In the genomic region with DNA sequence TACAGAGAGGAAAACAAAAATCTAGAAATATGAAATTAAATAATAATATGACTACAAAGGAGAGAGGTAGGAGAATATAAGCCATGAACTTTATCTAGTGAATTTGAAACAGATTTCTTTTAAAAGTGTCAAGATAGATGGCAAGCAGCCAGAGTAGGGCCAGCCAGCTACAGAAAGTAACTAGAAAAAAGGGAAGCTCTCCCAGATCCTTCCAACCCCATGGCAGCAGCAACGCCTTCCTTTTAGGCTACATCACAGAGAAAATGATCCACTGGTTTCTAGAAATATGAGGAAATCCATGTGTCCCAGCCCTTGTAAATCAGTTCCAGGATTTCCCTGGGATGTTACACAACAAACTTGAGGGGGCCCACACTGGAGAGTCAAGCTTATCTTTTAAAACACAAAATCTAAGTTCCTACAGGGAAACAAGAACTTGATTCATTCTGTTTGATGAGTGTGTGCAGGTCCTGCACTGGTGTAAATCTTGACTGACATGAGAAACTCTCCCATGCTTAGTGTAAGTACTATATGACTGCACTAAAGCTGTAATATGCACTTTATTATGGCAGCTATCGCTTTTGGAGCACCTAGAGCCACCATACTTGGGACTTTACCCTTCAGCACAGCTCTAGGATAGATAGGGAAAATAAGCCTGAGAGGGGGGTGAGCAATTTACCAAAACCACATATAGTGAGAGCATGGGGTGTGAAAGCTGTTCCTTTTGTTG, we compare ENCODE assay signal across 8 mouse cellular contexts. TPM values are rescaled to one million over a fixed set of nuclear protein-coding genes. Genes with fewer than 3 reads are reported as not detected.
DNase-seq lines count a peak whose midpoint lies in the region; ATAC-seq and TF ChIP-seq lines count a peak whose summit lies in the region.
"Had no signal": no experiment of that assay in that cellular context is flagged by ENCODE, and none has a peak within 500 bp of the region (broad histone marks: within the 10 kb centered on the region; RNA-seq: fewer than 3 reads in every experiment).

No protein-coding gene starts in this region.

- ATAC-seq in heart, embryonic 16.5 days (replicated peaks; ENCODE audit: extremely low read depth, insufficient read depth, low FRiP score), result no peak
- no peak for ATAC-seq in limb, embryonic 12.5 days (ENCODE audit: insufficient number of reproducible peaks, insufficient read depth, low FRiP score, low TSS enrichment, low read depth)

- DNase-seq in MEL (ENCODE audit: low read depth, low spot score) (peak; percentile 56), NIH3T3 (ENCODE audit: low read depth) (peak; percentile 46)
- DNase-seq in ovary, postnatal 10 days (ENCODE audit: low spot score), result no peak
- DNase-seq in thymus, postnatal 36 days, result no peak
- no peak for DNase-seq in cerebellum, adult 9-10 months

- no peak for TF ChIP-seq RAD21 in MEL (IDR thresholded peaks at IDR 0.05; ENCODE audit: low read depth, low read length)

- H3K4me1 ChIP-seq in MEL (ENCODE audit: control insufficient read depth in 1 of 2, insufficient read depth in 2 of 2, low read length in 2 of 2), result no peaks in the 10 kb centered on the region
- H3K4me1 ChIP-seq in heart, embryonic 16.5 days (ENCODE audit: control insufficient read depth, insufficient read depth, low read length), result peaks cover 13% of the 10 kb centered on the region
- H3K4me1 ChIP-seq in limb, embryonic 12.5 days (replicated peaks), result peaks cover 15% of the 10 kb centered on the region

- no peaks in the 10 kb centered on the region for H3K79me2 ChIP-seq in MEL (ENCODE audit: control insufficient read depth, insufficient read depth, low read length, poor library complexity)

- TF ChIP-seq EP300 in MEL (IDR thresholded peaks at IDR 0.05; ENCODE audit: low read depth in 1 of 2, low read length in 2 of 2), result no peak

- H3K27ac ChIP-seq in MEL (ENCODE audit: control insufficient read depth, low read depth, low read length), result no peak overlapping the region
- H3K27ac ChIP-seq in heart, embryonic 16.5 days (ENCODE audit: low read length), result 0 out of 2 replicates have a peak overlapping the region, but pooled peaks have one; percentile 23
- no peak overlapping the region for H3K27ac ChIP-seq in limb, embryonic 12.5 days

- 76% methylated on average over 2 of the region's 2 CpGs for WGBS in heart, embryonic 16.5 days
- WGBS in limb, embryonic 12.5 days, result 84% methylated on average over 2 of the region's 2 CpGs

- peak overlapping the region; percentile 34; the same call in 1 of the 2 replicates for H3K4me2 ChIP-seq in heart, embryonic 16.5 days (ENCODE audit: low read depth, low read length)
- peak overlapping the region; percentile 56 for H3K4me2 ChIP-seq in limb, embryonic 12.5 days

- H3K9me3 ChIP-seq in MEL (replicated peaks; ENCODE audit: insufficient read depth, low read length), result no peaks in the 10 kb centered on the region
- no peaks in the 10 kb centered on the region for H3K9me3 ChIP-seq in heart, embryonic 16.5 days (replicated peaks; ENCODE audit: control insufficient read depth, low read length)
- no peaks in the 10 kb centered on the region for H3K9me3 ChIP-seq in limb, embryonic 12.5 days

- no peak for TF ChIP-seq CTCF in MEL (IDR thresholded peaks at IDR 0.05 in 2 of 3, conservative IDR thresholded peaks at IDR 0.05 in 1 of 3; ENCODE audit: control insufficient read depth in 1 of 3, insufficient read depth in 1 of 3, low read depth in 2 of 3, low read length in 3 of 3, poor library complexity in 1 of 3, severe bottlenecking in 1 of 3)

- TF ChIP-seq POLR2A in MEL (IDR thresholded peaks at IDR 0.05; ENCODE audit: control insufficient read depth in 1 of 2, insufficient read depth in 1 of 2, low read depth in 1 of 2, low read length in 2 of 2, poor library complexity in 1 of 2), result no peak

- no peaks in the 10 kb centered on the region for H3K36me3 ChIP-seq in MEL (ENCODE audit: control insufficient read depth in 1 of 2, insufficient read depth in 2 of 2, low read length in 2 of 2)
- H3K36me3 ChIP-seq in heart, embryonic 16.5 days (ENCODE audit: control insufficient read depth, insufficient read depth), result peaks cover 5% of the 10 kb centered on the region; the same call in 1 of the 2 replicates
- peaks cover 32% of the 10 kb centered on the region for H3K36me3 ChIP-seq in limb, embryonic 12.5 days

- no peak overlapping the region for H3K4me3 ChIP-seq in MEL (ENCODE audit: control insufficient read depth in 1 of 2, insufficient read depth in 1 of 2, low read depth in 2 of 2, low read length in 2 of 2)
- no peak overlapping the region; the same call in 1 of the 2 replicates for H3K4me3 ChIP-seq in heart, embryonic 16.5 days (ENCODE audit: low read length)
- 0 out of 2 replicates have a peak overlapping the region, but pooled peaks have one; percentile 27 for H3K4me3 ChIP-seq in limb, embryonic 12.5 days (replicated peaks)

- no peaks in the 10 kb centered on the region for H3K27me3 ChIP-seq in MEL (ENCODE audit: control insufficient read depth in 1 of 2, insufficient read depth in 2 of 2, low read length in 2 of 2)
- H3K27me3 ChIP-seq in heart, embryonic 16.5 days (ENCODE audit: control insufficient read depth, insufficient read depth, low read length), result no peaks in the 10 kb centered on the region
- no peaks in the 10 kb centered on the region for H3K27me3 ChIP-seq in limb, embryonic 12.5 days

- H3K9ac ChIP-seq in MEL (ENCODE audit: control insufficient read depth, low read depth, low read length, poor library complexity, severe bottlenecking), result no peak overlapping the region
- no peak overlapping the region for H3K9ac ChIP-seq in heart, embryonic 16.5 days (ENCODE audit: low read length)
- no peak overlapping the region for H3K9ac ChIP-seq in limb, embryonic 12.5 days (replicated peaks)

TF ChIP-seq in MEL, 35 proteins besides CTCF, POLR2A, EP300 and RAD21:
- no peak for TF ChIP-seq GABPA (IDR thresholded peaks at IDR 0.05; ENCODE audit: low read depth, low read length)
- TF ChIP-seq TCF12 (IDR thresholded peaks at IDR 0.05; ENCODE audit: low read depth, low read length), result no peak
- TF ChIP-seq KAT2A (conservative IDR thresholded peaks at IDR 0.05; ENCODE audit: low read depth, low read length), result no peak
- no peak for TF ChIP-seq RCOR1 (IDR thresholded peaks at IDR 0.05; ENCODE audit: low read depth, low read length)
- TF ChIP-seq SMC3 (IDR thresholded peaks at IDR 0.05; ENCODE audit: low read depth, low read length), result no peak
- TF ChIP-seq JUND (IDR thresholded peaks at IDR 0.05; ENCODE audit: low read depth, low read length), result no peak
- no peak for TF ChIP-seq CHD2 (IDR thresholded peaks at IDR 0.05; ENCODE audit: low read length)
- no peak for TF ChIP-seq CHD1 (IDR thresholded peaks at IDR 0.05; ENCODE audit: low read depth, low read length)
- no peak for TF ChIP-seq E2F4 (IDR thresholded peaks at IDR 0.05; ENCODE audit: borderline replicate concordance, low read depth, low read length)
- TF ChIP-seq ZMIZ1 (IDR thresholded peaks at IDR 0.05; ENCODE audit: low read depth, low read length), result no peak
- TF ChIP-seq POLR2AphosphoS2 (IDR thresholded peaks at IDR 0.05; ENCODE audit: low read length), result no peak
- no peak for TF ChIP-seq MAX (IDR thresholded peaks at IDR 0.05; ENCODE audit: low read length)
- no peak for TF ChIP-seq MXI1 (IDR thresholded peaks at IDR 0.05; ENCODE audit: low read depth, low read length)
- TF ChIP-seq ELF1 (IDR thresholded peaks at IDR 0.05; ENCODE audit: low read depth, low read length), result no peak
- no peak for TF ChIP-seq ZNF384 (IDR thresholded peaks at IDR 0.05; ENCODE audit: low read depth, low read length)
- TF ChIP-seq USF2 (IDR thresholded peaks at IDR 0.05; ENCODE audit: borderline replicate concordance in 1 of 2, insufficient read depth in 1 of 2, low read depth in 1 of 2, low read length in 2 of 2), result no peak
- no peak for TF ChIP-seq UBTF (IDR thresholded peaks at IDR 0.05; ENCODE audit: borderline replicate concordance, insufficient read depth, low read depth, low read length)

RNA-seq across cellular contexts. Expression of a gene that starts 2.8 kb away (rescaled TPM):
- total RNA-seq in MEL (2012; rRNA removed), result not detected in 2 replicates
- polyA plus RNA-seq in MEL (2012; ENCODE audit: insufficient read depth in 1 of 2, insufficient read length in 2 of 2, low read depth in 1 of 2, low replicate concordance in 2 of 2, missing spikeins in 1 of 2), result not detected
- 16.4 and 19.7 TPM in 2 replicates for polyA plus RNA-seq in heart, embryonic 16.5 days (2015; fragmentation: Nextera tagmentation; extraction: Ambion mirVana)
- 80.1 and 80.9 TPM in 2 replicates for polyA plus RNA-seq in limb, embryonic 12.5 days (2016; fragmentation: Nextera tagmentation; extraction: Ambion mirVana)

RNA-seq across cellular contexts. Expression of a gene that starts 26.0 kb away (rescaled TPM):
- not detected in 2 replicates for total RNA-seq in MEL (2012; rRNA removed)
- polyA plus RNA-seq in MEL (2012; ENCODE audit: insufficient read depth in 1 of 2, insufficient read length in 2 of 2, low read depth in 1 of 2, low replicate concordance in 2 of 2, missing spikeins in 1 of 2), result under 1 TPM in 1 of 2 experiments, not detected in 1; 0.78 TPM
- 0.14 and 0.37 TPM in 2 replicates for polyA plus RNA-seq in heart, embryonic 16.5 days (2015; fragmentation: Nextera tagmentation; extraction: Ambion mirVana)
- 0.47 and 0.85 TPM in 2 replicates for polyA plus RNA-seq in limb, embryonic 12.5 days (2016; fragmentation: Nextera tagmentation; extraction: Ambion mirVana)
- total RNA-seq: liver, adult 2 months had no signal
- polyA plus RNA-seq: liver, adult 2 months had no signal

Comparison
In these comparisons a context has a peak if more than half of its experiments do, and no peak if none do; other contexts are left out.
1. DNase-seq: peak in MEL (single experiment) and NIH3T3 (single experiment); none in ovary, postnatal 10 days (single experiment), thymus, postnatal 36 days (0 of 2) and cerebellum, adult 9-10 months (single experiment).
2. RNA of a gene that starts 2.8 kb away (polyA plus RNA-seq): 80.1 to 80.9 TPM in limb, embryonic 12.5 days and 16.4 to 19.7 TPM in heart, embryonic 16.5 days; not detected in MEL; every median in the first group is over 10 times any median in the second.